Mouse (Mus musculus) G1E (cell line): ENCODE data around the gene Arhgef7. TPM values are rescaled to one million over a fixed set of nuclear protein-coding genes. Genes with fewer than 3 reads are reported as not detected.
A peak's percentile ranks its signal among the peaks of the same experiment; 100 is the strongest.

Source experiments
- ATAC-seq: 2 replicates; pipeline ENCODE4 v1.8.0; 2016; ENCODE audit warnings: mild to moderate bottlenecking; ENCODE audit not compliant: insufficient number of reproducible peaks, poor library complexity, low FRiP score, severe bottlenecking; ENCODE audit errors: extremely low read depth
- DNase-seq: peaks from one replicate; pipeline ENCODE4 v3.0.0; 2012; ENCODE audit warnings: low spot score
- H3K27me3 ChIP-seq: 2 replicates; pipeline ENCODE4 v1.6.1; 2012; ENCODE audit warnings: mild to moderate bottlenecking, low read length, inconsistent platforms; ENCODE audit not compliant: insufficient read depth
- H3K36me3 ChIP-seq: replicated peaks from 2 replicates; pipeline ENCODE3; 2012; ENCODE audit warnings: mild to moderate bottlenecking, inconsistent platforms
- H3K4me1 ChIP-seq: 2 replicates; pipeline ENCODE4 v1.6.1; 2012; ENCODE audit warnings: low read depth, low read length, inconsistent platforms, mixed read lengths; ENCODE audit not compliant: insufficient read depth
- H3K4me3 ChIP-seq: 2 replicates; pipeline ENCODE4 v1.5.1; 2012; ENCODE audit warnings: low read depth, mild to moderate bottlenecking, inconsistent platforms, low read length, moderate library complexity, mixed read lengths
- H3K9me3 ChIP-seq: replicated peaks from 2 replicates; pipeline ENCODE4 v1.6.1; 2012; ENCODE audit warnings: inconsistent platforms
- CTCF ChIP-seq: IDR thresholded peaks from 2 replicates; pipeline ENCODE4 v1.5.1; 2012; ENCODE audit warnings: low read depth, low read length, inconsistent platforms, mixed read lengths
- GATA1 ChIP-seq: IDR thresholded peaks from 2 replicates; pipeline ENCODE4 v1.6.1; 2012; ENCODE audit warnings: borderline replicate concordance, low read length, inconsistent platforms, mixed read lengths
- GATA2 ChIP-seq: IDR thresholded peaks from 2 replicates; pipeline ENCODE4 v1.6.1; 2012; ENCODE audit warnings: low read depth, low read length, inconsistent platforms, borderline replicate concordance
- POLR2AphosphoS5 ChIP-seq: IDR thresholded peaks from 2 replicates; pipeline ENCODE4 v1.6.1; 2012; ENCODE audit warnings: low read depth, low read length, inconsistent platforms; ENCODE audit not compliant: insufficient replicate concordance
- TAL1 ChIP-seq: conservative IDR thresholded peaks from 2 replicates; pipeline ENCODE4 v1.6.1; 2012; ENCODE audit warnings: low read depth, low read length, inconsistent platforms, mixed read lengths
- polyA plus RNA-seq: library from polyadenylated mRNA; stranded (reverse); fragments of >175 nt; gene quantifications from 2 replicates; pipeline ENCODE4 v1.2.3, GENCODE M21; 2012
- total RNA-seq, 2 experiments: library from RNA; stranded (forward) in 1 of 2; stranded (reverse) in 1 of 2; fragments of 200-1000 nt in 1 of 2; fragments of >200 nt in 1 of 2; fragmentation: Nextera tagmentation in 1 of 2; gene quantifications; 2 replicates each; pipeline ENCODE4 v1.2.3; 2014 to 2017

Gene Arhgef7
- total and polyA plus RNA-seq, 3 experiments, result 14.7 to 27.8 (median 23.8) TPM

- DNase-seq, result no peak
- no peaks in the 10 kb centered on the region for H3K4me1 ChIP-seq
- ATAC-seq, result no peak
- no peaks in the 10 kb centered on the region for H3K36me3 ChIP-seq
- peaks cover 35% of the 10 kb centered on the region for H3K27me3 ChIP-seq
- TF ChIP-seq GATA1, result no peak
- TF ChIP-seq CTCF, result no peak
- TF ChIP-seq TAL1, result no peak
- no peak for TF ChIP-seq GATA2
- TF ChIP-seq POLR2AphosphoS5, result no peak
- no peaks in the 10 kb centered on the region for H3K9me3 ChIP-seq
- H3K4me3 ChIP-seq, result no peak overlapping the region
These were observed 19.5 kb downstream of the Arhgef7 start for GRCm38 (mm10) chr8:11746850-11747600.

GRCm38 (mm10) chr8:11749472-11749871 is 22.0 kb downstream of the Arhgef7 start:
- Histone ChIP-seq H3K36me3 (no peaks in the 10 kb centered on the region), H3K9me3 (no peaks in the 10 kb centered on the region), H3K4me1 (no peaks in the 10 kb centered on the region), H3K27me3 (peaks cover 34% of the 10 kb centered on the region), H3K4me3 (no peak overlapping the region)
- TF ChIP-seq POLR2AphosphoS5, result no peak
- TF ChIP-seq GATA2, result no peak
- TF ChIP-seq TAL1, result no peak
- no peak for TF ChIP-seq CTCF
- no peak for TF ChIP-seq GATA1
- DNase-seq (no peak), ATAC-seq (no peak)

- TF ChIP-seq CTCF (no peak), GATA1 (no peak), GATA2 (no peak), POLR2AphosphoS5 (no peak), TAL1 (no peak)
- Histone ChIP-seq H3K4me3 (no peak overlapping the region), H3K9me3 (no peaks in the 10 kb centered on the region), H3K4me1 (peaks cover 11% of the 10 kb centered on the region), H3K36me3 (no peaks in the 10 kb centered on the region), H3K27me3 (peaks cover 27% of the 10 kb centered on the region)
- ATAC-seq (no peak), DNase-seq (no peak)
These were observed 24.8 kb downstream of the Arhgef7 start for GRCm38 (mm10) chr8:11752338-11752737.

- H3K36me3 ChIP-seq, result no peaks in the 10 kb centered on the region
- H3K4me1 ChIP-seq, result peaks cover 17% of the 10 kb centered on the region
- no peak for DNase-seq
- ATAC-seq, result no peak
- no peak overlapping the region for H3K4me3 ChIP-seq
- H3K27me3 ChIP-seq, result peaks cover 18% of the 10 kb centered on the region
- no peak for TF ChIP-seq GATA2
- no peak for TF ChIP-seq POLR2AphosphoS5
- no peak for TF ChIP-seq CTCF
- TF ChIP-seq TAL1, result no peak
- no peak for TF ChIP-seq GATA1
- no peaks in the 10 kb centered on the region for H3K9me3 ChIP-seq
These were observed 25.8 kb downstream of the Arhgef7 start for GRCm38 (mm10) chr8:11753155-11753941.

- Histone ChIP-seq H3K9me3 (no peaks in the 10 kb centered on the region), H3K27me3 (peaks cover 15% of the 10 kb centered on the region), H3K4me1 (peaks cover 29% of the 10 kb centered on the region), H3K36me3 (peaks cover 1% of the 10 kb centered on the region), H3K4me3 (no peak overlapping the region)
- DNase-seq (no peak), ATAC-seq (no peak)
- TF ChIP-seq TAL1 (no peak), CTCF (no peak), GATA2 (no peak), POLR2AphosphoS5 (no peak), GATA1 (no peak)
These were observed 27.2 kb downstream of the Arhgef7 start for GRCm38 (mm10) chr8:11754723-11755122.

GRCm38 (mm10) chr8:11755873-11756272 is 28.4 kb downstream of the Arhgef7 start:
- ATAC-seq (no peak), DNase-seq (peak; percentile 62)
- no peak overlapping the region for H3K4me3 ChIP-seq
- no peaks in the 10 kb centered on the region for H3K9me3 ChIP-seq
- peaks cover 11% of the 10 kb centered on the region for H3K27me3 ChIP-seq
- peaks cover 33% of the 10 kb centered on the region for H3K4me1 ChIP-seq
- TF ChIP-seq TAL1 (no peak), CTCF (peak; percentile 50)
- H3K36me3 ChIP-seq, result peaks cover 6% of the 10 kb centered on the region
